Mouse (Mus musculus): Measurements from ENCODE around the gene Ddx59. TPM values are rescaled to one million over a fixed set of nuclear protein-coding genes. Genes with fewer than 3 reads are reported as not detected.

The Ddx59 gene
- total RNA-seq, 1 experiment, result 14.0 TPM

DNA sequence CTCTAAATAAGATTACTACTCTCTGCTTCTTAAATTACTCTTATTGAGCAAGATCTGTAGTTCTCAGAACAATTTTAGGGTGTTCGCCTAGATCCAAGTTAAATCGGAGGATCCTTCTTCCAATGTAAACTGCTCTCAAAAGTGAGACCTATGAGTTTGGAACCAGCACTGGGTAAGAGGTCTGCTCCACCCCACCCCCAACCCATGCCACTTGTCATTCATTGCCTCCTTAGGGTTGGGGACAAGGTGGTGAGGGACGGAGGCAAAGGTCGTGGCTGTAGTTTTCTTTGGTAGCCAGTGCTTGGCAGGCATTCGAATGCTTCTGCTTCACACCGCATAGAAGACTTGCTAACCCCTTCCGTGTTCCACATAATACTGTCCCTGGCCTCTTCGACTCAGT lies 34.5 kb upstream of the Ddx59 start:
- Histone ChIP-seq H3K9ac (ENCODE audit: insufficient read depth, low read depth, low read length, poor library complexity, severe bottlenecking) (no peak overlapping the region), H3K4me1 (ENCODE audit: control insufficient read depth in 2 of 2, insufficient read depth in 2 of 2, low read length in 2 of 2, poor library complexity in 1 of 2) (no peaks in the 10 kb centered on the region), H3K27ac (ENCODE audit: insufficient read depth, low read depth, low read length, poor library complexity, severe bottlenecking) (no peak overlapping the region), H3K36me3 (ENCODE audit: control insufficient read depth, insufficient read depth, low read length, poor library complexity, severe bottlenecking) (no peaks in the 10 kb centered on the region), H3K9me3 (ENCODE audit: control insufficient read depth, insufficient read depth, low read depth, low read length) (no peaks in the 10 kb centered on the region), H3K4me3 (ENCODE audit: insufficient read depth in 1 of 2, low read depth in 1 of 2, low read length in 2 of 2, poor library complexity in 1 of 2, severe bottlenecking in 1 of 2) (no peak overlapping the region)
- TF ChIP-seq CHD2 (IDR thresholded peaks at IDR 0.05; ENCODE audit: low read depth, low read length) (no peak), HCFC1 (IDR thresholded peaks at IDR 0.05; ENCODE audit: borderline replicate concordance, insufficient read depth, low read length) (no peak), ZNF384 (IDR thresholded peaks at IDR 0.05; ENCODE audit: low read depth, low read length) (no peak), MAFK (IDR thresholded peaks at IDR 0.05; ENCODE audit: insufficient read depth, low read depth, low read length) (no peak), ZC3H11A (IDR thresholded peaks at IDR 0.05; ENCODE audit: borderline replicate concordance, low read depth, low read length) (no peak)
- no peak for DNase-seq (ENCODE audit: low read depth, low spot score)
- in situ Hi-C loops (cut with MboI; ENCODE audit: low sequenced_read_pairs in 2 of 2, unreplicated experiment in 2 of 2), result no loop called here

DNA sequence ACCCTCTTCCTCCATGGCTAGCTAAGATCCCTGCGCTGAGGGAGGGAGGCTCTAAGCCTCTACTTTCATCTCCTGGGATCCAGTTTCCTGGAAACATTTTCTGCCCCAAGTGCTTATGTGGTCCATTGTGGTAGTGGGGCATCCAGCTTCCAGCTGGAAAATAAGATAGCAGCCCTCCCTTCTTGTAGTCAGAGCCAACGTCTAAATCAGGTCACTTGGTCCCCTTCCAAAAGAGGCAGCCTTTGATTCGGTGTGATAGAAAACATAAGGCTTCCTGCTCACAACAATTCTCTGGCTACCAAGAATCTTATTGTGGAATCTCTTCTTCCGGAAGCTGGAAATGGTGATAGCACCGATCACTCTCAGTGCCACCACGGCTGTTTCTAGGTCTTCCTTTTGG lies 33.9 kb upstream of the Ddx59 start:
- in situ Hi-C loops (cut with MboI; ENCODE audit: low sequenced_read_pairs in 2 of 2, unreplicated experiment in 2 of 2), result no loop called here
- TF ChIP-seq CHD2 (IDR thresholded peaks at IDR 0.05; ENCODE audit: low read depth, low read length) (no peak), MAFK (IDR thresholded peaks at IDR 0.05; ENCODE audit: insufficient read depth, low read depth, low read length) (no peak), ZNF384 (IDR thresholded peaks at IDR 0.05; ENCODE audit: low read depth, low read length) (no peak), HCFC1 (IDR thresholded peaks at IDR 0.05; ENCODE audit: borderline replicate concordance, insufficient read depth, low read length) (no peak), ZC3H11A (IDR thresholded peaks at IDR 0.05; ENCODE audit: borderline replicate concordance, low read depth, low read length) (no peak)

GRCm38 (mm10) chr1:136381583-136381982 lies 33.5 kb upstream of the Ddx59 start:
- H3K36me3 ChIP-seq (ENCODE audit: control insufficient read depth, insufficient read depth, low read length, poor library complexity, severe bottlenecking), result no peaks in the 10 kb centered on the region
- H3K27ac ChIP-seq (ENCODE audit: insufficient read depth, low read depth, low read length, poor library complexity, severe bottlenecking), result no peak overlapping the region
- no peak overlapping the region for H3K9ac ChIP-seq (ENCODE audit: insufficient read depth, low read depth, low read length, poor library complexity, severe bottlenecking)
- H3K4me1 ChIP-seq (ENCODE audit: control insufficient read depth in 2 of 2, insufficient read depth in 2 of 2, low read length in 2 of 2, poor library complexity in 1 of 2), result no peaks in the 10 kb centered on the region
- no peak for TF ChIP-seq MAFK (IDR thresholded peaks at IDR 0.05; ENCODE audit: insufficient read depth, low read depth, low read length)
- no peak for TF ChIP-seq CHD2 (IDR thresholded peaks at IDR 0.05; ENCODE audit: low read depth, low read length)
- no peak for TF ChIP-seq HCFC1 (IDR thresholded peaks at IDR 0.05; ENCODE audit: borderline replicate concordance, insufficient read depth, low read length)
- no peak for TF ChIP-seq ZNF384 (IDR thresholded peaks at IDR 0.05; ENCODE audit: low read depth, low read length)
- no peak for TF ChIP-seq ZC3H11A (IDR thresholded peaks at IDR 0.05; ENCODE audit: borderline replicate concordance, low read depth, low read length)
- H3K4me3 ChIP-seq (ENCODE audit: insufficient read depth in 1 of 2, low read depth in 1 of 2, low read length in 2 of 2, poor library complexity in 1 of 2, severe bottlenecking in 1 of 2), result no peak overlapping the region
- H3K9me3 ChIP-seq (ENCODE audit: control insufficient read depth, insufficient read depth, low read depth, low read length), result no peaks in the 10 kb centered on the region
- DNase-seq (ENCODE audit: low read depth, low spot score), result no peak
- in situ Hi-C loops (cut with MboI; ENCODE audit: low sequenced_read_pairs in 2 of 2, unreplicated experiment in 2 of 2), result no loop called here

More for the DNA sequence above, 33.9 kb upstream of the Ddx59 start:
- Histone ChIP-seq H3K9me3 (ENCODE audit: control insufficient read depth, insufficient read depth, low read depth, low read length) (no peaks in the 10 kb centered on the region), H3K27ac (ENCODE audit: insufficient read depth, low read depth, low read length, poor library complexity, severe bottlenecking) (no peak overlapping the region), H3K9ac (ENCODE audit: insufficient read depth, low read depth, low read length, poor library complexity, severe bottlenecking) (no peak overlapping the region), H3K36me3 (ENCODE audit: control insufficient read depth, insufficient read depth, low read length, poor library complexity, severe bottlenecking) (no peaks in the 10 kb centered on the region), H3K4me3 (ENCODE audit: insufficient read depth in 1 of 2, low read depth in 1 of 2, low read length in 2 of 2, poor library complexity in 1 of 2, severe bottlenecking in 1 of 2) (no peak overlapping the region), H3K4me1 (ENCODE audit: control insufficient read depth in 2 of 2, insufficient read depth in 2 of 2, low read length in 2 of 2, poor library complexity in 1 of 2) (no peaks in the 10 kb centered on the region)
- DNase-seq (ENCODE audit: low read depth, low spot score), result no peak

GRCm38 (mm10) chr1:136386914-136387313 lies 28.2 kb upstream of the Ddx59 start:
- no peaks in the 10 kb centered on the region for H3K9me3 ChIP-seq (ENCODE audit: control insufficient read depth, insufficient read depth, low read depth, low read length)
- H3K4me3 ChIP-seq (ENCODE audit: insufficient read depth in 1 of 2, low read depth in 1 of 2, low read length in 2 of 2, poor library complexity in 1 of 2, severe bottlenecking in 1 of 2), result no peak overlapping the region
- no peak for DNase-seq (ENCODE audit: low read depth, low spot score)
- TF ChIP-seq ZC3H11A (IDR thresholded peaks at IDR 0.05; ENCODE audit: borderline replicate concordance, low read depth, low read length) (no peak), HCFC1 (IDR thresholded peaks at IDR 0.05; ENCODE audit: borderline replicate concordance, insufficient read depth, low read length) (no peak), CHD2 (IDR thresholded peaks at IDR 0.05; ENCODE audit: low read depth, low read length) (no peak), MAFK (IDR thresholded peaks at IDR 0.05; ENCODE audit: insufficient read depth, low read depth, low read length) (no peak), ZNF384 (IDR thresholded peaks at IDR 0.05; ENCODE audit: low read depth, low read length) (no peak)
- no peak overlapping the region for H3K9ac ChIP-seq (ENCODE audit: insufficient read depth, low read depth, low read length, poor library complexity, severe bottlenecking)
- H3K36me3 ChIP-seq (ENCODE audit: control insufficient read depth, insufficient read depth, low read length, poor library complexity, severe bottlenecking), result no peaks in the 10 kb centered on the region
- no peak overlapping the region for H3K27ac ChIP-seq (ENCODE audit: insufficient read depth, low read depth, low read length, poor library complexity, severe bottlenecking)
- in situ Hi-C loops (cut with MboI; ENCODE audit: low sequenced_read_pairs in 2 of 2, unreplicated experiment in 2 of 2), result no loop called here
- H3K4me1 ChIP-seq (ENCODE audit: control insufficient read depth in 2 of 2, insufficient read depth in 2 of 2, low read length in 2 of 2, poor library complexity in 1 of 2), result no peaks in the 10 kb centered on the region

GRCm38 (mm10) chr1:136394506-136394905 lies 20.6 kb upstream of the Ddx59 start:
- in situ Hi-C loops (cut with MboI; ENCODE audit: low sequenced_read_pairs in 2 of 2, unreplicated experiment in 2 of 2), result no loop called here
- no peak overlapping the region for H3K27ac ChIP-seq (ENCODE audit: insufficient read depth, low read depth, low read length, poor library complexity, severe bottlenecking)
- no peak for DNase-seq (ENCODE audit: low read depth, low spot score)
- peaks cover 1 to 3% of the 10 kb centered on the region in 2 experiments; a peak in 1 of 4 replicates for H3K4me1 ChIP-seq (ENCODE audit: control insufficient read depth in 2 of 2, insufficient read depth in 2 of 2, low read length in 2 of 2, poor library complexity in 1 of 2)
- peak overlapping the region; percentile 19 to 56; a peak in 3 of 4 replicates for H3K4me3 ChIP-seq (ENCODE audit: insufficient read depth in 1 of 2, low read depth in 1 of 2, low read length in 2 of 2, poor library complexity in 1 of 2, severe bottlenecking in 1 of 2)
- H3K9me3 ChIP-seq (ENCODE audit: control insufficient read depth, insufficient read depth, low read depth, low read length), result no peaks in the 10 kb centered on the region
- no peaks in the 10 kb centered on the region for H3K36me3 ChIP-seq (ENCODE audit: control insufficient read depth, insufficient read depth, low read length, poor library complexity, severe bottlenecking)
- TF ChIP-seq ZC3H11A (IDR thresholded peaks at IDR 0.05; ENCODE audit: borderline replicate concordance, low read depth, low read length) (no peak), CHD2 (IDR thresholded peaks at IDR 0.05; ENCODE audit: low read depth, low read length) (no peak), HCFC1 (IDR thresholded peaks at IDR 0.05; ENCODE audit: borderline replicate concordance, insufficient read depth, low read length) (no peak), ZNF384 (IDR thresholded peaks at IDR 0.05; ENCODE audit: low read depth, low read length) (no peak), MAFK (IDR thresholded peaks at IDR 0.05; ENCODE audit: insufficient read depth, low read depth, low read length) (no peak)
- no peak overlapping the region; the same call in 1 of the 2 replicates for H3K9ac ChIP-seq (ENCODE audit: insufficient read depth, low read depth, low read length, poor library complexity, severe bottlenecking)
